7 mouse cellular contexts compared by ENCODE assay signal in genomic region chr11:84880465-84880961, GRCm38 (mm10). TPM values are rescaled to one million over a fixed set of nuclear protein-coding genes. Genes with fewer than 3 reads are reported as not detected.
DNase-seq lines count a peak whose midpoint lies in the region; ATAC-seq and TF ChIP-seq lines count a peak whose summit lies in the region.

No protein-coding gene starts in this region.

- H3K9me3 ChIP-seq in forebrain, embryonic 10.5 days: no peaks in the 10 kb centered on the region

- no peaks in the 10 kb centered on the region for H3K27me3 ChIP-seq in forebrain, embryonic 10.5 days (ENCODE audit: poor library complexity, severe bottlenecking)
- H3K27me3 ChIP-seq in small intestine, adult 2 months (ENCODE audit: control insufficient read depth, insufficient read depth, low read length): no peaks in the 10 kb centered on the region

- peak overlapping the region; percentile 84 for H3K4me3 ChIP-seq in bone marrow, adult 2 months (replicated peaks; ENCODE audit: control insufficient read depth, low read depth, low read length)
- peak overlapping the region; percentile 92 for H3K4me3 ChIP-seq in forebrain, embryonic 10.5 days
- H3K4me3 ChIP-seq in small intestine, adult 2 months (ENCODE audit: low read depth, low read length): peak overlapping the region; percentile 95

- no peak for TF ChIP-seq POLR2A in bone marrow, adult 2 months (IDR thresholded peaks at IDR 0.05; ENCODE audit: borderline replicate concordance, control insufficient read depth, low read depth, low read length)
- no peak for TF ChIP-seq POLR2A in small intestine, adult 2 months (IDR thresholded peaks at IDR 0.05; ENCODE audit: low read depth, low read length)

- TF ChIP-seq CTCF in bone marrow, adult 2 months (IDR thresholded peaks at IDR 0.05; ENCODE audit: control insufficient read depth, insufficient read depth, low read length): peak; percentile 35; the same call in 1 of the 2 replicates
- TF ChIP-seq CTCF in small intestine, adult 2 months (IDR thresholded peaks at IDR 0.05; ENCODE audit: extremely low read depth, insufficient read length, insufficient replicate concordance, low read depth, low read length): peak; percentile 52; the same call in 1 of the 2 replicates

- H3K4me1 ChIP-seq in bone marrow, adult 2 months (ENCODE audit: control insufficient read depth, insufficient read depth, low read length): no peaks in the 10 kb centered on the region
- H3K4me1 ChIP-seq in forebrain, embryonic 10.5 days: peaks cover 33% of the 10 kb centered on the region
- H3K4me1 ChIP-seq in small intestine, adult 2 months (ENCODE audit: control insufficient read depth, insufficient read depth, insufficient read length, low read length): peaks cover 5% of the 10 kb centered on the region

- ATAC-seq in megakaryocyte progenitor cell, adult 5-6 weeks (replicated peaks; ENCODE audit: poor library complexity): peak; percentile 35

- WGBS in bone marrow, adult 2 months: under 1% methylated on average over 24 of the region's 24 CpGs
- under 1% methylated on average over 24 of the region's 24 CpGs for WGBS in forebrain, embryonic 10.5 days
- under 1% methylated on average over 24 of the region's 24 CpGs for WGBS in small intestine, adult 2 months

- DNase-seq in MEL-GATA-1-ER (ENCODE audit: extremely low read depth, low read depth): peak; percentile 15
- peak; percentile 73 for DNase-seq in forebrain, embryonic 10.5 days (ENCODE audit: extremely low spot score, low spot score)
- DNase-seq in heart, postnatal 10 days: peak; percentile 74 to 81
- DNase-seq in kidney, postnatal 36 days: peak; percentile 70 to 77

- intact Hi-C loops in heart, postnatal 10 days (cut with DNase I): no loop called here

- H3K36me3 ChIP-seq in forebrain, embryonic 10.5 days (replicated peaks): peaks cover 65% of the 10 kb centered on the region
- H3K36me3 ChIP-seq in small intestine, adult 2 months (ENCODE audit: control insufficient read depth, insufficient read depth, low read length): peaks cover 9% of the 10 kb centered on the region

- H3K27ac ChIP-seq in bone marrow, adult 2 months (ENCODE audit: control insufficient read depth, insufficient read depth, low read depth, low read length, poor library complexity): peak overlapping the region; percentile 89; the same call in 1 of the 2 replicates
- H3K27ac ChIP-seq in forebrain, embryonic 10.5 days: peak overlapping the region; percentile 97
- H3K27ac ChIP-seq in small intestine, adult 2 months (ENCODE audit: insufficient read depth, low read depth, low read length): peak overlapping the region; percentile 10

RNA-seq across cellular contexts. Expression of gene Pigw, which starts 0.4 kb away (rescaled TPM):
- 2.7 and 2.9 TPM in 2 replicates for polyA plus RNA-seq in bone marrow, adult 2 months (2011; ENCODE audit: insufficient read depth, insufficient read length, low replicate concordance, missing spikeins)
- 3.1 and 3.5 TPM in 2 replicates for polyA plus RNA-seq in forebrain, embryonic 10.5 days (2016; fragmentation: Nextera tagmentation; extraction: Ambion mirVana)
- 1 to 10 TPM; 5.5 to 6.7 TPM for total RNA-seq in heart, postnatal 10 days (2021)
- 4.6 and 7.0 TPM in 2 replicates for total RNA-seq in megakaryocyte progenitor cell, adult 5-6 weeks (2015)
- 3.3 and 4.1 TPM in 2 replicates for total RNA-seq in megakaryocyte progenitor cell, adult 5-6 weeks (2017)
- polyA plus RNA-seq in small intestine, adult 2 months (2012; rRNA removed): 0.39 and 0.98 TPM in 2 replicates

RNA-seq across cellular contexts. Expression of gene Myo19, which starts 0.6 kb away (rescaled TPM):
- polyA plus RNA-seq in bone marrow, adult 2 months (2011; ENCODE audit: insufficient read depth, insufficient read length, low replicate concordance, missing spikeins): 4.3 and 8.1 TPM in 2 replicates
- 11.0 and 12.3 TPM in 2 replicates for polyA plus RNA-seq in forebrain, embryonic 10.5 days (2016; fragmentation: Nextera tagmentation; extraction: Ambion mirVana)
- 10 to 100 TPM; 10.5 to 10.9 TPM for total RNA-seq in heart, postnatal 10 days (2021)
- total RNA-seq in megakaryocyte progenitor cell, adult 5-6 weeks (2015): 6.6 and 9.0 TPM in 2 replicates
- 4.3 and 4.5 TPM in 2 replicates for total RNA-seq in megakaryocyte progenitor cell, adult 5-6 weeks (2017)
- 8.7 and 13.0 TPM in 2 replicates for polyA plus RNA-seq in small intestine, adult 2 months (2012; rRNA removed)

RNA-seq across cellular contexts. Expression of gene Ggnbp2, which starts 9.9 kb away (rescaled TPM):
- polyA plus RNA-seq in bone marrow, adult 2 months (2011; ENCODE audit: insufficient read depth, insufficient read length, low replicate concordance, missing spikeins): 67.9 and 113 TPM in 2 replicates
- polyA plus RNA-seq in forebrain, embryonic 10.5 days (2016; fragmentation: Nextera tagmentation; extraction: Ambion mirVana): 52.3 and 52.4 TPM in 2 replicates
- 10 to 100 TPM; 54.5 to 62.1 TPM for total RNA-seq in heart, postnatal 10 days (2021)
- total RNA-seq in megakaryocyte progenitor cell, adult 5-6 weeks (2015): 118 and 133 TPM in 2 replicates
- total RNA-seq in megakaryocyte progenitor cell, adult 5-6 weeks (2017): 114 and 143 TPM in 2 replicates
- 12.0 and 29.2 TPM in 2 replicates for polyA plus RNA-seq in small intestine, adult 2 months (2012; rRNA removed)

RNA-seq across cellular contexts. Expression of gene Znhit3, which starts 35.7 kb away (rescaled TPM):
- polyA plus RNA-seq in bone marrow, adult 2 months (2011; ENCODE audit: insufficient read depth, insufficient read length, low replicate concordance, missing spikeins): 11.3 and 24.5 TPM in 2 replicates
- 97.6 and 99.8 TPM in 2 replicates for polyA plus RNA-seq in forebrain, embryonic 10.5 days (2016; fragmentation: Nextera tagmentation; extraction: Ambion mirVana)
- total RNA-seq in heart, postnatal 10 days (2021): 1 to 10 TPM; 9.5 TPM
- total RNA-seq in megakaryocyte progenitor cell, adult 5-6 weeks (2015): 43.9 and 48.9 TPM in 2 replicates
- total RNA-seq in megakaryocyte progenitor cell, adult 5-6 weeks (2017): 27.1 and 32.3 TPM in 2 replicates
- polyA plus RNA-seq in small intestine, adult 2 months (2012; rRNA removed): 3.3 and 4.3 TPM in 2 replicates

RNA-seq across cellular contexts. Expression of gene Dhrs11, which starts 51.7 kb away (rescaled TPM):
- polyA plus RNA-seq in bone marrow, adult 2 months (2011; ENCODE audit: insufficient read depth, insufficient read length, low replicate concordance, missing spikeins): 144 and 158 TPM in 2 replicates
- polyA plus RNA-seq in forebrain, embryonic 10.5 days (2016; fragmentation: Nextera tagmentation; extraction: Ambion mirVana): 13.4 and 16.9 TPM in 2 replicates
- total RNA-seq in heart, postnatal 10 days (2021): 10 to 100 TPM; 89.9 to 97.0 TPM
- 21.0 and 23.1 TPM in 2 replicates for total RNA-seq in megakaryocyte progenitor cell, adult 5-6 weeks (2015)
- 14.7 and 20.1 TPM in 2 replicates for total RNA-seq in megakaryocyte progenitor cell, adult 5-6 weeks (2017)
- polyA plus RNA-seq in small intestine, adult 2 months (2012; rRNA removed): 295 and 763 TPM in 2 replicates

Comparison
In these comparisons a context has a peak if more than half of its experiments do, and no peak if none do; other contexts are left out.
1. Peak in every context shown above with its lines: DNase-seq, ATAC-seq, H3K4me3 ChIP-seq and H3K27ac ChIP-seq.
2. DNase-seq: peak in every context shown above with its lines; median percentile 78 in heart, postnatal 10 days; 74 in kidney, postnatal 36 days; 73 in forebrain, embryonic 10.5 days; 15 in MEL-GATA-1-ER.
3. H3K27ac ChIP-seq: peak in every context shown above with its lines; median percentile 97 in forebrain, embryonic 10.5 days; 89 in bone marrow, adult 2 months; 10 in small intestine, adult 2 months.